Mouse (Mus musculus): ENCODE data around the gene Bcl2a1c. TPM values are rescaled to one million over a fixed set of nuclear protein-coding genes. Genes with fewer than 3 reads are reported as not detected.

Bcl2a1c gene
- polyA plus RNA-seq (2014; fragmentation: Illumina TruSeq; extraction: RNeasy Lipid Tissue Mini Kit (QIAGEN cat#74804); ENCODE audit: low read depth, low replicate concordance), result not detected

GRCm38 (mm10) chr9:114329855-114330254, at the start of gene Bcl2a1c:
Bcl2a1c (plus strand) TSS chr9:114330135.

Other genes starting within 250 kb of the Bcl2a1c start
- 6.1 TPM for gene Crtap, start 60.5 kb downstream of the Bcl2a1c start, polyA plus RNA-seq (2014; fragmentation: Illumina TruSeq; extraction: RNeasy Lipid Tissue Mini Kit (QIAGEN cat#74804); ENCODE audit: low read depth, low replicate concordance)
- 3.7 TPM for gene Glb1, start 70.9 kb downstream of the Bcl2a1c start, polyA plus RNA-seq (2014; fragmentation: Illumina TruSeq; extraction: RNeasy Lipid Tissue Mini Kit (QIAGEN cat#74804); ENCODE audit: low read depth, low replicate concordance)
- 0.45 TPM for gene Tmppe, start 71.0 kb downstream of the Bcl2a1c start, polyA plus RNA-seq (2014; fragmentation: Illumina TruSeq; extraction: RNeasy Lipid Tissue Mini Kit (QIAGEN cat#74804); ENCODE audit: low read depth, low replicate concordance)
- not detected for gene Ccr4, start 174.8 kb downstream of the Bcl2a1c start, polyA plus RNA-seq (2014; fragmentation: Illumina TruSeq; extraction: RNeasy Lipid Tissue Mini Kit (QIAGEN cat#74804); ENCODE audit: low read depth, low replicate concordance)
- gene C130032M10Rik, start 185.6 kb downstream of the Bcl2a1c start, polyA plus RNA-seq (2014; fragmentation: Illumina TruSeq; extraction: RNeasy Lipid Tissue Mini Kit (QIAGEN cat#74804); ENCODE audit: low read depth, low replicate concordance), result not detected
- not detected for gene Trim71, start 234.2 kb downstream of the Bcl2a1c start, polyA plus RNA-seq (2014; fragmentation: Illumina TruSeq; extraction: RNeasy Lipid Tissue Mini Kit (QIAGEN cat#74804); ENCODE audit: low read depth, low replicate concordance)